Mouse (Mus musculus): ENCODE measurements around the gene Nedd9. TPM values are rescaled to one million over a fixed set of nuclear protein-coding genes. Genes with fewer than 3 reads are reported as not detected.
"Not testable (repeated sequence)": the region's sequence is repeated elsewhere in the genome, so short reads cannot be mapped to it uniquely, and the experiment has no call there.

The Nedd9 gene
- polyA plus RNA-seq, 1 experiment: 26.5 TPM

GRCm38 (mm10) chr13:41273927-41274650 lies 213.1 kb downstream of the Nedd9 start, which contains the start of gene Gm17364:
Gm17364 (minus strand) TSS chr13:41273977.
- Histone ChIP-seq H3K4me3 (replicated peaks; ENCODE audit: control insufficient read depth, low read depth, low read length) (no peak within 1 kb of the TSS), H3K4me1 (ENCODE audit: control insufficient read depth, insufficient read depth, low read length) (no peaks in the 10 kb centered on the region), H3K27ac (ENCODE audit: control insufficient read depth, insufficient read depth, low read depth, low read length, poor library complexity) (no peak within 1 kb of the TSS)
- TF ChIP-seq POLR2A (IDR thresholded peaks at IDR 0.05; ENCODE audit: borderline replicate concordance, control insufficient read depth, low read depth, low read length) (no peak), CTCF (IDR thresholded peaks at IDR 0.05; ENCODE audit: control insufficient read depth, insufficient read depth, low read length) (no peak)
- 87% methylated on average over 10 of the region's 10 CpGs for WGBS

- TF ChIP-seq POLR2A (IDR thresholded peaks at IDR 0.05; ENCODE audit: borderline replicate concordance, control insufficient read depth, low read depth, low read length) (no peak), CTCF (IDR thresholded peaks at IDR 0.05; ENCODE audit: control insufficient read depth, insufficient read depth, low read length) (no peak)
- WGBS: 82% methylated on average over 7 of the region's 7 CpGs
- no peaks in the 10 kb centered on the region for H3K4me1 ChIP-seq (ENCODE audit: control insufficient read depth, insufficient read depth, low read length)
- H3K4me3 ChIP-seq (replicated peaks; ENCODE audit: control insufficient read depth, low read depth, low read length): no peak overlapping the region
- no peak overlapping the region for H3K27ac ChIP-seq (ENCODE audit: control insufficient read depth, insufficient read depth, low read depth, low read length, poor library complexity)
Observed at GRCm38 (mm10) chr13:41267827-41268408, 219.2 kb downstream of the Nedd9 start.

- no peak overlapping the region for H3K27ac ChIP-seq (ENCODE audit: control insufficient read depth, insufficient read depth, low read depth, low read length, poor library complexity)
- H3K4me3 ChIP-seq (replicated peaks; ENCODE audit: control insufficient read depth, low read depth, low read length): no peak overlapping the region
- WGBS: 42% methylated on average over 5 of the region's 5 CpGs
- H3K4me1 ChIP-seq (ENCODE audit: control insufficient read depth, insufficient read depth, low read length): no peaks in the 10 kb centered on the region
- TF ChIP-seq CTCF (IDR thresholded peaks at IDR 0.05; ENCODE audit: control insufficient read depth, insufficient read depth, low read length): no peak
- TF ChIP-seq POLR2A (IDR thresholded peaks at IDR 0.05; ENCODE audit: borderline replicate concordance, control insufficient read depth, low read depth, low read length): no peak
Observed at GRCm38 (mm10) chr13:41263304-41264006, 223.7 kb downstream of the Nedd9 start.

GRCm38 (mm10) chr13:41261617-41262016 lies 225.5 kb downstream of the Nedd9 start:
- H3K4me3 ChIP-seq (replicated peaks; ENCODE audit: control insufficient read depth, low read depth, low read length); H3K27ac ChIP-seq (ENCODE audit: control insufficient read depth, insufficient read depth, low read depth, low read length, poor library complexity); H3K4me1 ChIP-seq (ENCODE audit: control insufficient read depth, insufficient read depth, low read length): not testable (repeated sequence)
- WGBS: 86% methylated on average over 8 of the region's 8 CpGs

Other genes starting within 250 kb of the Nedd9 start
- gene Smim13, start 237.5 kb downstream of the Nedd9 start, polyA plus RNA-seq (2011; ENCODE audit: insufficient read depth, insufficient read length, low replicate concordance, missing spikeins): 3.6 and 7.0 TPM in 2 replicates
- gene Gm17364, start 213.4 kb downstream of the Nedd9 start, polyA plus RNA-seq (2011; ENCODE audit: insufficient read depth, insufficient read length, low replicate concordance, missing spikeins): not detected in 2 replicates
- gene Tmem170b, start 118.5 kb upstream of the Nedd9 start, polyA plus RNA-seq (2011; ENCODE audit: insufficient read depth, insufficient read length, low replicate concordance, missing spikeins): 3.2 and 7.1 TPM in 2 replicates

All from bone marrow, adult 2 months (tissue).